Mouse (Mus musculus) pancreas, adult 10 weeks (tissue): ENCODE results near the gene Paip2b. TPM values are rescaled to one million over a fixed set of nuclear protein-coding genes. Genes with fewer than 3 reads are reported as not detected.

Experiments
- polyA plus RNA-seq: library from polyadenylated mRNA; stranded (reverse); fragments of 350-450 nt; fragmentation: Illumina TruSeq; extraction: RNeasy Lipid Tissue Mini Kit (QIAGEN cat#74804); gene quantifications from one replicate; pipeline ENCODE4 v1.2.3, GENCODE M21; 2015; ENCODE audit warnings: low read depth, low replicate concordance; ENCODE audit not compliant: insufficient read depth

Gene Paip2b
- polyA plus RNA-seq: 12.1 TPM

DNA sequence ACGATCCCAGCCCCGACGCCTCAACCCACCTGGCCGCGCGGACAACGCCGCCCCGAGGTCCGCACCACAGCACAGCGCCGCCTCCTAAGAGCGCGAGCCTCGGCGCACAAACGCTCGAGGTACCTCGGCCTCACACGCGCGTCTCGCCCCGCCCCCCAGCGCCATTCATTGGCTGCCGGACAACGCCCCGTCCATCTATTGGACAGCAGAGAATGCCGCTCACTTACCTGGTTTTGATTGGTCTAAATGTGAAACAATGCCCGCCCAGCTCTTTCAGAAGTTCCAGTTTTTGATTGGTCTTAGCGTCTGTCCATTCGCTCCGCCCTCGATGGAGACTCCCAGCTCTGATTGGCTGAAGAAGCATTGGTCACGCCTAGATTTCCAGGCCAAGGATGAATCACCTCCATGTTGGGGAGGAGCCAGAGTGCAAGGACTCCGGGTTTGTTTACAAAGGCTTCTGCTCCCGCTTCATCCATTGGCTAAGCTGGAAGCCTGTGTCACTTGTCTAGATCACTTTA is at the start of gene Paip2b:
Gene Paip2b, minus strand, starts transcription at position 136 of the 518 bp plus-strand sequence.

GRCm38 (mm10) chr6:83866954-83867597 is 35.5 kb upstream of the Paip2b start, which contains the start of gene Zfp638:
TSS of gene Zfp638 (plus strand) at chr6:83867109.

GRCm38 (mm10) chr6:83794760-83795296 is 36.7 kb downstream of the Paip2b start, which contains the start of gene Nagk:
TSS of gene Nagk (plus strand) at chr6:83794982.

DNA sequence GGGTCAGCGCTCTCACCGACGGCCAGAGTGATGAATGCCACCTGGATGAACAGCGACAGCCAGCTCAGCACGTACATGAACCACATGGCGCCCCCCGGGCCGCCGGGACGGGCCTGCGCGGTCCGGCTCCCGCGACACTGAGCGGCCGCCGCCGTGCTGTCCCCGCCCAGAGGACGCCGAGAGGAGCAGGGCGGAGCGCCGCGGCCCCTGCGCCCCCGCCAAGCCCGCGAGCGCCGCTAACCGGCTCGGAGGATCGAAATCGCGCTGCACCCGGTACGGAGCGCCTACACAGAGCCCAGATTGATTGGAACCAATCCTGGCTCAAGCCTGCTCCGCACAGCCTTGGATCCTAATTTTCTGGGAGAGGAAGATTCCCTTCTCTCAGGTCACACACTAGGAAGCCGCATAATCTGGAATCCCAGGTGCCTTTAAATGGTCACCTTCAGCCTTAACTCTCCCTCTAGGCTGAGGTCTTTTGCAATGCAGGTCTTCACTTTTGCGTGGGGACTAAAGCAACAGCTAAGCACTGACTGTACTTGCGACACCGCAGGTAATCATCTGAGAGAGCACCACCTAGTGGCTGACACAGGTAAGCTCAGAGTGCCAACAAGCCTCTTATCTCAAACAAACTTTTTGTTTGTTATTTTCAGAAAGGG is 55.8 kb downstream of the Paip2b start, which contains the start of gene Tex261:
Gene Tex261, minus strand, starts transcription at position 176 of the 656 bp plus-strand sequence.

GRCm38 (mm10) chr6:83762344-83762743 is 69.2 kb downstream of the Paip2b start, which contains the start of gene Ankrd53:
TSS of gene Ankrd53 (plus strand) at chr6:83762644.

Other genes starting within 250 kb of the Paip2b start
- 0.50 TPM for gene Clec4f, start 175.6 kb downstream of the Paip2b start, polyA plus RNA-seq
- not detected for gene Cd207, start 153.9 kb downstream of the Paip2b start, polyA plus RNA-seq
- not detected for gene Vax2, start 120.5 kb downstream of the Paip2b start, polyA plus RNA-seq
- gene Atp6v1b1, start 88.8 kb downstream of the Paip2b start, polyA plus RNA-seq: not detected
- gene Ankrd53, start 69.1 kb downstream of the Paip2b start, polyA plus RNA-seq: not detected
- gene Tex261, start 55.9 kb downstream of the Paip2b start, polyA plus RNA-seq: 14.3 TPM
- gene Nagk, start 36.8 kb downstream of the Paip2b start, polyA plus RNA-seq: 14.5 TPM
- 21.9 TPM for gene Zfp638, start 35.4 kb upstream of the Paip2b start, polyA plus RNA-seq
- gene Dysf, start 176.8 kb upstream of the Paip2b start, polyA plus RNA-seq: 21.3 TPM